Mouse (Mus musculus) spleen, adult 2 months (tissue): ENCODE data around the gene Pycr2.

ENCODE experiments used
- CTCF ChIP-seq: fragments of 200-500 bp; IDR thresholded peaks from 2 replicates; pipeline ENCODE4 v1.5.1; 2011; ENCODE audit warnings: mild to moderate bottlenecking, inconsistent platforms; ENCODE audit not compliant: insufficient read depth, insufficient read length, insufficient replicate concordance; ENCODE audit errors: extremely low read depth
- POLR2A ChIP-seq: fragments of 200-500 bp; IDR thresholded peaks from 2 replicates; pipeline ENCODE4 v1.6.1; 2011; ENCODE audit warnings: low read depth, low read length, inconsistent platforms

GRCm38 (mm10) chr1:180943032-180943644 is 39.0 kb downstream of the Pycr2 start:
- TF ChIP-seq CTCF = no peak
- TF ChIP-seq POLR2A = no peak
